Mouse (Mus musculus) testis, adult 2 months (tissue): ENCODE measurements around the gene Uevld.

Experiments
- CTCF ChIP-seq: fragments of 200-500 bp; IDR thresholded peaks from 2 replicates; pipeline ENCODE4 v1.5.1; 2012; ENCODE audit warnings: low read depth, mild to moderate bottlenecking, inconsistent platforms, low read length, moderate library complexity; ENCODE audit not compliant: control insufficient read depth, insufficient read depth, insufficient replicate concordance
- POLR2A ChIP-seq: fragments of 200-500 bp; IDR thresholded peaks from 2 replicates; pipeline ENCODE4 v1.6.1; 2012; ENCODE audit warnings: low read depth, mild to moderate bottlenecking, inconsistent platforms, low read length, moderate library complexity; ENCODE audit not compliant: control insufficient read depth

GRCm38 (mm10) chr7:46911250-46911649 lies 47.1 kb downstream of the Uevld start:
- no peak for TF ChIP-seq CTCF
- no peak for TF ChIP-seq POLR2A
